In the genomic region with DNA sequence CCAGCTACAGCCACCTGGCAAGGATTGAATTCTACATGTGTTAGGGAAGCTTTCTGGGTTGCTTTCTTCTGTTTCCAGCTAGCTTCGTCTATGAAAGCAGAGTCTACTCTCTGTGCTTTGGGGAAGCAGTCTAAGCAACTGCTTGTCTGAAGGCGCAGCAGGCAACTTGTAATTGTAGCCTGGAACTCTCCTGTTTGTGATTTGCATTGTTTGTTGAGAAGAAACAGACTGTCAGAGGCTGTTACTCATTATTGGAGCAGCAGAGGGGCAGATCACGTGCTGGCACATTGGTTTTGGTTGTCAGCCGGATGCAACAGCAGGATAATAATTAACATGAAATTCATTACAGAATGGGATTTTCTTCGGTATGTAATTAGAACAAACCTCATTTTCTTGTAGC, we compare ENCODE assay signal across 9 mouse cellular contexts.
A peak's percentile ranks its signal among the peaks of the same experiment; 100 is the strongest.
DNase-seq lines count a peak whose midpoint lies in the region; ATAC-seq lines count a peak whose summit lies in the region.
"Had no signal": no experiment of that assay in that cellular context is flagged by ENCODE, and none has a peak within 500 bp of the region (broad histone marks: within the 10 kb centered on the region; RNA-seq: fewer than 3 reads in every experiment).

No protein-coding gene starts in this region.

- no peaks in the 10 kb centered on the region for H3K9me3 ChIP-seq in hindbrain, embryonic 15.5 days

- peak; percentile 37 to 45 for DNase-seq in right cerebral cortex, postnatal 10 days (ENCODE audit: low spot score in 2 of 2)
- no peak for DNase-seq in right cerebral cortex, postnatal 36 days (ENCODE audit: low spot score in 2 of 2)
- DNase-seq in layer of hippocampus, adult 8-10 months (ENCODE audit: low spot score in 2 of 2) = peak; percentile 29 to 32
- DNase-seq in telencephalon, adult 2 months (ENCODE audit: low read depth, low spot score) = peak; percentile 31
- no peak for DNase-seq in B cell, adult 2 months
- no peak for DNase-seq in c-Kit-positive CD71-positive TER-119-positive erythroid progenitor cells, embryonic 14.5 days (ENCODE audit: low spot score)
- DNase-seq: thymus, postnatal 36 days had no signal

- ATAC-seq in hindbrain, embryonic 15.5 days (ENCODE audit: low FRiP score, low read depth) = peak; percentile 76
- no peak for ATAC-seq in erythroid progenitor cell, adult 5-6 weeks (replicated peaks; ENCODE audit: low FRiP score, poor library complexity, severe bottlenecking)

- H3K9ac ChIP-seq in hindbrain, embryonic 15.5 days = no peak overlapping the region

- H3K4me3 ChIP-seq in hindbrain, embryonic 15.5 days = no peak overlapping the region

- 0 out of 2 replicates have a peak, but pooled peaks cover 5% of the 10 kb centered on the region for H3K27me3 ChIP-seq in hindbrain, embryonic 15.5 days

- peaks cover 3% of the 10 kb centered on the region; the same call in 1 of the 2 replicates for H3K36me3 ChIP-seq in hindbrain, embryonic 15.5 days

- 17% methylated on average over 5 of the region's 5 CpGs for WGBS in hindbrain, embryonic 15.5 days

- H3K4me2 ChIP-seq in hindbrain, embryonic 15.5 days = no peak overlapping the region; the same call in 1 of the 2 replicates

- H3K4me1 ChIP-seq in hindbrain, embryonic 15.5 days (replicated peaks) = peaks cover 16% of the 10 kb centered on the region

- peak overlapping the region; percentile 16 for H3K27ac ChIP-seq in hindbrain, embryonic 15.5 days (replicated peaks)

Comparison
In these comparisons a context has a peak if more than half of its experiments do, and no peak if none do; other contexts are left out.
1. DNase-seq: peak in right cerebral cortex, postnatal 10 days (2 of 2), layer of hippocampus, adult 8-10 months (2 of 2) and telencephalon, adult 2 months (single experiment); none in right cerebral cortex, postnatal 36 days (0 of 2), B cell, adult 2 months (0 of 2) and c-Kit-positive CD71-positive TER-119-positive erythroid progenitor cells, embryonic 14.5 days (single experiment).